Comparison of ENCODE assay signal across 8 mouse cellular contexts in the genomic region with DNA sequence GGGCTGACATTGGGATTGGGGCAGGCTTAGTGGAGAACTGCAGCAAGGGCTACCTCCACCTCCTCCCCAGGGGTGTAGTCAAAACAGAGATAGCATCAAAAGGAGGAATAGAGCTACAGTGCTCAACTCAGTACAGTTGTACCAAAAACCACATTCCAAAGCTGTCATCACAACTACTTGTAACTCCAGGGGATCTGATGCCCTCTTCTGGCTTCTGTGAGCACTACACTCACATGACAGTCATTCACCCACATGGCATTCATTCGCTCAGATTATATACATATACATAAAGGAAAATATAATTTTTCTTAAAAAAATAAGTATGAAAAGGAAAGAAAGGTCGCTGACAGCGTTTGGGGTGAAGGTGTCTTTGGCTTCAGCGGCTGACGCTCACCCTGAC. TPM values are rescaled to one million over a fixed set of nuclear protein-coding genes. Genes with fewer than 3 reads are reported as not detected.
DNase-seq lines count a peak whose midpoint lies in the region; ATAC-seq and TF ChIP-seq lines count a peak whose summit lies in the region.

No protein-coding gene starts in this region.

- ATAC-seq in erythroblast, adult 5-6 weeks (replicated peaks; ENCODE audit: low FRiP score, poor library complexity, severe bottlenecking) = peak; percentile 84
- no peak for ATAC-seq in kidney, postnatal 0 days (replicated peaks; ENCODE audit: low FRiP score, low read depth)
- ATAC-seq in midbrain, postnatal 0 days (ENCODE audit: low FRiP score) = no peak

- H3K27ac ChIP-seq in kidney, postnatal 0 days = no peak overlapping the region
- peak overlapping the region; percentile 19; the same call in 1 of the 2 replicates for H3K27ac ChIP-seq in midbrain, postnatal 0 days (ENCODE audit: low read depth, low read length)

- no peaks in the 10 kb centered on the region for H3K27me3 ChIP-seq in kidney, postnatal 0 days (ENCODE audit: insufficient read depth, low read length)
- H3K27me3 ChIP-seq in midbrain, postnatal 0 days (ENCODE audit: insufficient read depth, low read length) = no peaks in the 10 kb centered on the region

- H3K4me3 ChIP-seq in kidney, postnatal 0 days (replicated peaks; ENCODE audit: low read depth, low read length) = no peak overlapping the region
- no peak overlapping the region for H3K4me3 ChIP-seq in midbrain, postnatal 0 days (ENCODE audit: low read depth, low read length)

- DNase-seq in heart, adult 8-10 months (ENCODE audit: low spot score) = peak; percentile 4
- no peak for DNase-seq in heart, adult 11 months
- DNase-seq in 3T3-L1 (ENCODE audit: low read depth, low spot score) (peak; percentile 61), ZHBTc4 (ENCODE audit: low read depth, low spot score) (peak; percentile 70)
- peak; percentile 67 for DNase-seq in kidney, postnatal 0 days (ENCODE audit: low spot score)
- DNase-seq in midbrain, postnatal 0 days (ENCODE audit: low spot score) = peak; percentile 70
- no peak for DNase-seq in Muller cell, postnatal 12 days (ENCODE audit: inconsistent ontology term)

- WGBS in kidney, postnatal 0 days = 66% methylated on average over 5 of the region's 5 CpGs
- WGBS in midbrain, postnatal 0 days = 64% methylated on average over 5 of the region's 5 CpGs

- no peak overlapping the region for H3K9ac ChIP-seq in kidney, postnatal 0 days (ENCODE audit: low read depth, low read length)
- no peak overlapping the region for H3K9ac ChIP-seq in midbrain, postnatal 0 days (replicated peaks; ENCODE audit: low read length, poor library complexity, severe bottlenecking)

- TF ChIP-seq CTCF in kidney, postnatal 0 days (IDR thresholded peaks at IDR 0.05; ENCODE audit: low read depth) = peak; percentile 70
- peak; percentile 73 for TF ChIP-seq CTCF in midbrain, postnatal 0 days (IDR thresholded peaks at IDR 0.05)

- H3K9me3 ChIP-seq in kidney, postnatal 0 days (replicated peaks; ENCODE audit: low read length) = no peaks in the 10 kb centered on the region
- no peaks in the 10 kb centered on the region for H3K9me3 ChIP-seq in midbrain, postnatal 0 days (ENCODE audit: low read length)

- no peaks in the 10 kb centered on the region for H3K36me3 ChIP-seq in kidney, postnatal 0 days (ENCODE audit: insufficient read depth, low read length)
- H3K36me3 ChIP-seq in midbrain, postnatal 0 days (ENCODE audit: insufficient read depth, low read length) = no peaks in the 10 kb centered on the region

- H3K4me2 ChIP-seq in kidney, postnatal 0 days (ENCODE audit: low read length) = no peak overlapping the region
- no peak overlapping the region for H3K4me2 ChIP-seq in midbrain, postnatal 0 days (ENCODE audit: low read depth, low read length, poor library complexity, severe bottlenecking)

- no peaks in the 10 kb centered on the region for H3K4me1 ChIP-seq in kidney, postnatal 0 days (replicated peaks; ENCODE audit: insufficient read depth, low read length)
- H3K4me1 ChIP-seq in midbrain, postnatal 0 days (ENCODE audit: insufficient read depth, low read length) = peaks cover 7% of the 10 kb centered on the region; the same call in 1 of the 2 replicates

RNA-seq across cellular contexts. Expression of gene Rimkla, which starts 32.1 kb away (rescaled TPM):
- 1 to 10 TPM in 1 of 4 experiments, under 1 TPM in 3; 0.38 to 1.1 (median 0.72) TPM for total RNA-seq in heart, adult 8-10 months (2022)
- not detected in 2 replicates for total RNA-seq in erythroblast, adult 5-6 weeks (2015; ENCODE audit: low replicate concordance)
- not detected in 2 replicates for total RNA-seq in erythroblast, adult 5-6 weeks (2017; ENCODE audit: low replicate concordance)
- 1.7 TPM in 2 replicates for polyA plus RNA-seq in kidney, postnatal 0 days (2015; fragmentation: Nextera tagmentation; extraction: Ambion mirVana)
- total RNA-seq in midbrain, postnatal 0 days (2014; rRNA removed) = 37.1 and 45.3 TPM in 2 replicates
- polyA plus RNA-seq in midbrain, postnatal 0 days (2015; fragmentation: Nextera tagmentation; extraction: Ambion mirVana) = 25.3 and 25.8 TPM in 2 replicates

RNA-seq across cellular contexts. Expression of gene Zmynd12, which starts 37.7 kb away (rescaled TPM):
- total RNA-seq in heart, adult 8-10 months (2022) = not detected
- 2.9 TPM in 1 of 2 replicates, not detected in the other for total RNA-seq in erythroblast, adult 5-6 weeks (2015; ENCODE audit: low replicate concordance)
- 0.43 TPM in 1 of 2 replicates, not detected in the other for total RNA-seq in erythroblast, adult 5-6 weeks (2017; ENCODE audit: low replicate concordance)
- 1.6 and 1.7 TPM in 2 replicates for polyA plus RNA-seq in kidney, postnatal 0 days (2015; fragmentation: Nextera tagmentation; extraction: Ambion mirVana)
- total RNA-seq in midbrain, postnatal 0 days (2014; rRNA removed) = 0.16 TPM in 1 of 2 replicates, not detected in the other
- 0.44 and 0.64 TPM in 2 replicates for polyA plus RNA-seq in midbrain, postnatal 0 days (2015; fragmentation: Nextera tagmentation; extraction: Ambion mirVana)

RNA-seq across cellular contexts. Expression of gene Ppcs, which starts 38.1 kb away (rescaled TPM):
- 10 to 100 TPM in 3 of 4 experiments, 1 to 10 TPM in 1; 6.2 to 13.3 (median 11.9) TPM for total RNA-seq in heart, adult 8-10 months (2022)
- total RNA-seq in erythroblast, adult 5-6 weeks (2015; ENCODE audit: low replicate concordance) = 4.2 and 8.1 TPM in 2 replicates
- total RNA-seq in erythroblast, adult 5-6 weeks (2017; ENCODE audit: low replicate concordance) = 2.3 and 7.2 TPM in 2 replicates
- polyA plus RNA-seq in kidney, postnatal 0 days (2015; fragmentation: Nextera tagmentation; extraction: Ambion mirVana) = 64.5 and 68.0 TPM in 2 replicates
- 14.7 and 19.2 TPM in 2 replicates for total RNA-seq in midbrain, postnatal 0 days (2014; rRNA removed)
- 23.4 and 26.4 TPM in 2 replicates for polyA plus RNA-seq in midbrain, postnatal 0 days (2015; fragmentation: Nextera tagmentation; extraction: Ambion mirVana)

RNA-seq across cellular contexts. Expression of gene Ccdc30, which starts 45.0 kb away (rescaled TPM):
- 1 to 10 TPM in 1 of 4 experiments, under 1 TPM in 2, not detected in 1; 0.19 to 1.3 (median 0.44) TPM for total RNA-seq in heart, adult 8-10 months (2022)
- total RNA-seq in erythroblast, adult 5-6 weeks (2015; ENCODE audit: low replicate concordance) = not detected in 2 replicates
- not detected in 2 replicates for total RNA-seq in erythroblast, adult 5-6 weeks (2017; ENCODE audit: low replicate concordance)
- 6.6 and 7.6 TPM in 2 replicates for polyA plus RNA-seq in kidney, postnatal 0 days (2015; fragmentation: Nextera tagmentation; extraction: Ambion mirVana)
- 9.6 and 11.9 TPM in 2 replicates for total RNA-seq in midbrain, postnatal 0 days (2014; rRNA removed)
- 24.1 and 24.2 TPM in 2 replicates for polyA plus RNA-seq in midbrain, postnatal 0 days (2015; fragmentation: Nextera tagmentation; extraction: Ambion mirVana)

Comparison
In these comparisons a context has a peak if more than half of its experiments do, and no peak if none do; other contexts are left out.
1. DNase-seq: peak in heart, adult 8-10 months (single experiment), 3T3-L1 (single experiment), ZHBTc4 (single experiment), kidney, postnatal 0 days (single experiment) and midbrain, postnatal 0 days (single experiment); none in heart, adult 11 months (single experiment) and Muller cell, postnatal 12 days (single experiment).
2. RNA of gene Rimkla, which starts 32.1 kb away (total RNA-seq): 37.1 to 45.3 TPM in midbrain, postnatal 0 days; 0.38 to 1.1 TPM in heart, adult 8-10 months and not detected in erythroblast, adult 5-6 weeks; every median in the first group is over 10 times any median in the second.